8 mouse cellular contexts compared by ENCODE assay signal in the genomic region with DNA sequence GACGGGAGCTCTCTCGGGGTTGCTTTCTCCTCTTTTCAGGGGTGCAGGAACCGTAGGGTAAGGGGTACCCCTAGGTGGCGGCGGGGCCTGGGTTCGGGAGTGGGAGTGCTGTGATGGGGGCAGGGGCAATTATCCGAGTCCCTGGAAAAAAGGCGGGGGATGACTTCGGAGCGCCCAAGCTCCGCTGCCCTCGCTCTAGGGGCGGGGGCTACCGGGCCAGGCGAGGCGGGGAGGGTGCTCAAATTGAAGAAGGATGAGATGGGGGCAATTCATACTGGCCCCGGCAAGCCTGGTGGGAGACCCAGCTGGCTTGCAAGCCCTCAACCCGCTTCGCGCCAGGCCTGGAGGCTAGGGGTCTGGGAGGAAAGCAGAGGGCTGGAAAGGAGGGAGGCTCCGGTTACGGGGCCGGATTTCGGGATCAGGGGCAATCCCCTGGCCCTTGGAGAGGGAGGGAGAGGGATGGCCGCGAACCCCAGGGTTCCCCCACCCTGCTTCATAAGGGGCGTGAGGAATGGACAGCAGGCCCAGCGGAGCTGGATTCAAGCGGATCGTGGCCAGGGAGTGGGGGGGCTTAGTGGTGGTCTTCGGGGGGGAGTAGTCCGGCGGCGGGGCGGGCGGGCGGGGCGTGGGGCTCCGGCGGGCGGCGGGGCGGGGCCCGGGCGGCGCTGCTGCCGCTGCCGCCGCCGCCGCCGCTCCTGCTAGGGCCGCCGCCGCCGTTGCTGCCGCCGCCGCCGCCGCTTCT. TPM values are rescaled to one million over a fixed set of nuclear protein-coding genes. Genes with fewer than 3 reads are reported as not detected.
A peak's percentile ranks its signal among the peaks of the same experiment; 100 is the strongest.
DNase-seq lines count a peak whose midpoint lies in the region; ATAC-seq and TF ChIP-seq lines count a peak whose summit lies in the region.

No protein-coding gene starts in this region.

- no peak for DNase-seq in spleen, adult 2 months (ENCODE audit: low read depth in 1 of 2, low spot score in 2 of 2)
- DNase-seq in spleen, adult 12 weeks (ENCODE audit: low spot score): no peak
- peak; percentile 63 for DNase-seq in cerebellum, adult 9-11 months
- DNase-seq in heart, adult 8-10 months (ENCODE audit: low spot score): peak; percentile 1
- DNase-seq in kidney, adult 9 months: peak; percentile 3
- DNase-seq in lung, postnatal 4 days: peak; percentile 19 to 28

- peak overlapping the region; percentile 59 for H3K4me3 ChIP-seq in spleen, adult 2 months (ENCODE audit: extremely low read depth, insufficient read depth, insufficient read length)
- H3K4me3 ChIP-seq in stomach, embryonic 16.5 days (replicated peaks; ENCODE audit: low read length): peak overlapping the region; percentile 61

- 22% methylated on average over 38 of the region's 61 CpGs for whole genome bisulfite sequencing in spleen, adult 2 months
- WGBS in stomach, embryonic 16.5 days: 16% methylated on average over 25 of the region's 61 CpGs

- no peak for ATAC-seq in stomach, embryonic 16.5 days (ENCODE audit: insufficient read depth, low FRiP score)
- ATAC-seq in monocyte, adult 5-6 weeks (replicated peaks; ENCODE audit: insufficient number of reproducible peaks, low FRiP score, low TSS enrichment, poor library complexity, severe bottlenecking): no peak

- no peaks in the 10 kb centered on the region for H3K36me3 ChIP-seq in spleen, adult 2 months (ENCODE audit: control insufficient read depth, insufficient read depth, low read length)
- no peaks in the 10 kb centered on the region for H3K36me3 ChIP-seq in stomach, embryonic 16.5 days (ENCODE audit: control insufficient read depth, insufficient read depth, low read length)

- peaks cover 5% of the 10 kb centered on the region; the same call in 1 of the 2 replicates for H3K27me3 ChIP-seq in spleen, adult 2 months (ENCODE audit: control insufficient read depth, insufficient read depth, low read length)
- no peaks in the 10 kb centered on the region for H3K27me3 ChIP-seq in stomach, embryonic 16.5 days (ENCODE audit: control insufficient read depth, insufficient read depth, low read length)

- H3K9me3 ChIP-seq in stomach, embryonic 16.5 days (replicated peaks; ENCODE audit: control insufficient read depth, low read length): no peaks in the 10 kb centered on the region

- no peak overlapping the region for H3K27ac ChIP-seq in spleen, adult 2 months (ENCODE audit: insufficient read depth, low read length)
- H3K27ac ChIP-seq in stomach, embryonic 16.5 days (ENCODE audit: low read length): no peak overlapping the region

- TF ChIP-seq POLR2A in spleen, adult 2 months (IDR thresholded peaks at IDR 0.05; ENCODE audit: low read depth, low read length): no peak

- TF ChIP-seq CTCF in spleen, adult 2 months (IDR thresholded peaks at IDR 0.05; ENCODE audit: extremely low read depth, insufficient read depth, insufficient read length, insufficient replicate concordance): no peak

- peak overlapping the region; percentile 72 for H3K9ac ChIP-seq in stomach, embryonic 16.5 days (ENCODE audit: low read length)

- peak overlapping the region; percentile 69 for H3K4me2 ChIP-seq in stomach, embryonic 16.5 days (ENCODE audit: low read depth, low read length)

- no peaks in the 10 kb centered on the region; the same call in 1 of the 2 replicates for H3K4me1 ChIP-seq in spleen, adult 2 months (ENCODE audit: control insufficient read depth, insufficient read depth, insufficient read length)
- 0 out of 2 replicates have a peak, but pooled peaks cover 3% of the 10 kb centered on the region for H3K4me1 ChIP-seq in stomach, embryonic 16.5 days (ENCODE audit: control insufficient read depth, insufficient read depth, low read length)

RNA-seq across cellular contexts. Expression of a gene that starts 3.7 kb away (rescaled TPM):
- 3.1 and 3.4 TPM in 2 replicates for polyA plus RNA-seq in spleen, adult 2 months (2012; rRNA removed)
- total RNA-seq in heart, adult 8-10 months (2022): 1 to 10 TPM; 4.9 to 6.1 (median 5.5) TPM
- polyA plus RNA-seq in stomach, embryonic 16.5 days (2015; fragmentation: Nextera tagmentation; extraction: Ambion mirVana): 5.2 TPM in 2 replicates
- 2.1 to 13.5 TPM (median 4.3 TPM) in 3 replicates for total RNA-seq in monocyte, adult 5-6 weeks (2017)

Comparison
In these comparisons a context has a peak if more than half of its experiments do, and no peak if none do; other contexts are left out.
1. DNase-seq: peak in cerebellum, adult 9-11 months (single experiment), heart, adult 8-10 months (single experiment), kidney, adult 9 months (single experiment) and lung, postnatal 4 days (2 of 2); none in spleen, adult 2 months (0 of 2) and spleen, adult 12 weeks (single experiment).